Mouse (Mus musculus) liver, adult 2 months (tissue): ENCODE data around the gene Fam57b. TPM values are rescaled to one million over a fixed set of nuclear protein-coding genes. Genes with fewer than 3 reads are reported as not detected.
A peak's percentile ranks its signal among the peaks of the same experiment; 100 is the strongest.

Experiments used
- DNase-seq: peaks from one replicate; pipeline ENCODE4 v3.0.0-alpha.2; 2011; ENCODE audit warnings: low read depth, low spot score; ENCODE audit errors: extremely low read depth
- H3K27ac ChIP-seq: fragments of 200-500 bp; replicated peaks from 2 replicates; pipeline ENCODE4 v1.5.1; 2012; ENCODE audit warnings: low read depth, mild to moderate bottlenecking, control low read depth, inconsistent platforms, low read length; ENCODE audit not compliant: insufficient read depth
- H3K27me3 ChIP-seq: fragments of 200-500 bp; 2 replicates; pipeline ENCODE4 v1.6.1; 2012; ENCODE audit warnings: mild to moderate bottlenecking, moderate library complexity, low read length, inconsistent platforms; ENCODE audit not compliant: control insufficient read depth, insufficient read depth
- H3K36me3 ChIP-seq: fragments of 200-500 bp; 2 replicates; pipeline ENCODE4 v1.6.1; 2012; ENCODE audit warnings: low read length, inconsistent platforms; ENCODE audit not compliant: control insufficient read depth, insufficient read depth
- H3K4me1 ChIP-seq: fragments of 200-500 bp; 2 replicates; pipeline ENCODE4 v1.6.1; 2011; ENCODE audit warnings: low read length; ENCODE audit not compliant: control insufficient read depth, insufficient read depth
- H3K4me3 ChIP-seq: fragments of 200-500 bp; 2 replicates; pipeline ENCODE4 v1.5.1; 2011; ENCODE audit warnings: low read depth, mild to moderate bottlenecking, control low read depth, low read length, moderate library complexity; ENCODE audit not compliant: insufficient read depth
- H3K79me2 ChIP-seq: fragments of 200-500 bp; 2 replicates; pipeline ENCODE4 v1.6.1; 2012; ENCODE audit warnings: inconsistent platforms, mild to moderate bottlenecking, low read length, moderate library complexity; ENCODE audit not compliant: control insufficient read depth, insufficient read depth
- H3K9ac ChIP-seq: fragments of 200-500 bp; 2 replicates; pipeline ENCODE4 v1.6.1; 2012; ENCODE audit warnings: low read depth, mild to moderate bottlenecking, control low read depth, inconsistent platforms, low read length
- CTCF ChIP-seq: fragments of 200-500 bp; IDR thresholded peaks from 2 replicates; pipeline ENCODE4 v1.5.1; 2011; ENCODE audit warnings: low read depth, low read length, control low read depth
- POLR2A ChIP-seq: fragments of 200-500 bp; IDR thresholded peaks from 2 replicates; pipeline ENCODE4 v1.6.1; 2011; ENCODE audit warnings: low read length, control low read depth; ENCODE audit not compliant: insufficient read depth; ENCODE audit errors: extremely low read depth
- WGBS: fragments of 180-500 bp; shearing (Covaris S2); methylation state at CpG from one replicate; pipeline ENCODE4 v1.1.7; 2018; 5-methylcytosine and 5-hydroxymethylcytosine counted together
- polyA plus RNA-seq: library from polyadenylated mRNA; depleted of rRNA; stranded (reverse); fragments of >200 nt; gene quantifications from 2 replicates; pipeline ENCODE4 v1.2.3, GENCODE M21; 2012
- total RNA-seq: library from RNA; depleted of rRNA; stranded (reverse); fragments of >200 nt; gene quantifications from 2 replicates; pipeline ENCODE4 v1.2.3, GENCODE M21; 2014

The Fam57b gene
- total and polyA plus RNA-seq, 2 experiments, result 0.44 TPM; not detected in 1

- Histone ChIP-seq H3K9ac (peak within 1 kb of the TSS; percentile 94), H3K36me3 (no peaks in the 10 kb centered on the region), H3K4me3 (peak within 1 kb of the TSS; percentile 91), H3K27ac (peak within 1 kb of the TSS; percentile 70), H3K79me2 (peaks cover 3% of the 10 kb centered on the region; the same call in 1 of the 2 replicates), H3K4me1 (peaks cover 9% of the 10 kb centered on the region), H3K27me3 (no peaks in the 10 kb centered on the region)
- 0% methylated on average over 23 of the region's 38 CpGs for WGBS
- DNase-seq, result peak; percentile 63
- no peak for TF ChIP-seq POLR2A
- TF ChIP-seq CTCF, result peak; percentile 77
Observed at GRCm38 (mm10) chr7:126759050-126759671, 38.3 kb upstream of the Fam57b start, which contains the start of gene Mapk3. Mapk3 (plus strand) TSS chr7:126759601.

GRCm38 (mm10) chr7:126759672-126760390, 37.6 kb upstream of the Fam57b start:
- H3K27ac ChIP-seq, result peak overlapping the region; percentile 70

GRCm38 (mm10) chr7:126760391-126760802, 37.1 kb upstream of the Fam57b start:
- no peaks in the 10 kb centered on the region for H3K27me3 ChIP-seq
- H3K27ac ChIP-seq, result peak overlapping the region; percentile 70
- TF ChIP-seq CTCF (no peak), POLR2A (no peak)
- no peaks in the 10 kb centered on the region for H3K36me3 ChIP-seq
- peaks cover 3% of the 10 kb centered on the region; the same call in 1 of the 2 replicates for H3K4me1 ChIP-seq
- 27% methylated on average over 3 of the region's 3 CpGs for WGBS
- H3K79me2 ChIP-seq, result peaks cover 3% of the 10 kb centered on the region; the same call in 1 of the 2 replicates
- H3K9ac ChIP-seq, result peak overlapping the region; percentile 94
- DNase-seq, result peak; percentile 57
- H3K4me3 ChIP-seq, result peak overlapping the region; percentile 91

More at GRCm38 (mm10) chr7:126759672-126760390, 37.6 kb upstream of the Fam57b start:
- Histone ChIP-seq H3K36me3 (no peaks in the 10 kb centered on the region), H3K4me3 (peak overlapping the region; percentile 91), H3K9ac (peak overlapping the region; percentile 94), H3K27me3 (no peaks in the 10 kb centered on the region), H3K79me2 (peaks cover 3% of the 10 kb centered on the region; the same call in 1 of the 2 replicates), H3K4me1 (peaks cover 6% of the 10 kb centered on the region)
- WGBS, result 1% methylated on average over 22 of the region's 24 CpGs
- TF ChIP-seq CTCF (no peak), POLR2A (0 out of 2 replicates have a peak, but pooled peaks have one; percentile 5)
- no peak for DNase-seq

- no peak for TF ChIP-seq POLR2A
- TF ChIP-seq CTCF, result no peak
- Histone ChIP-seq H3K4me3 (no peak overlapping the region), H3K4me1 (peaks cover 3% of the 10 kb centered on the region; the same call in 1 of the 2 replicates), H3K79me2 (peaks cover 3% of the 10 kb centered on the region; the same call in 1 of the 2 replicates), H3K9ac (no peak overlapping the region), H3K36me3 (no peaks in the 10 kb centered on the region), H3K27ac (0 out of 2 replicates have a peak overlapping the region, but pooled peaks have one; percentile 2), H3K27me3 (no peaks in the 10 kb centered on the region)
- DNase-seq, result no peak
- WGBS, result 28% methylated on average over 4 of the region's 4 CpGs
Observed at GRCm38 (mm10) chr7:126760956-126761355, 36.5 kb upstream of the Fam57b start.

- Histone ChIP-seq H3K27ac (no peak overlapping the region; the same call in 1 of the 2 replicates), H3K4me3 (no peak overlapping the region), H3K4me1 (peaks cover 3% of the 10 kb centered on the region; the same call in 1 of the 2 replicates), H3K27me3 (no peaks in the 10 kb centered on the region), H3K79me2 (peaks cover 3% of the 10 kb centered on the region; the same call in 1 of the 2 replicates), H3K36me3 (no peaks in the 10 kb centered on the region), H3K9ac (no peak overlapping the region)
- no peak for DNase-seq
- TF ChIP-seq CTCF (no peak), POLR2A (no peak)
- 56% methylated on average over 6 of the region's 6 CpGs for WGBS
Observed at GRCm38 (mm10) chr7:126761529-126762067, 35.9 kb upstream of the Fam57b start.
